Mouse (Mus musculus) lung, postnatal 0 days (tissue): ENCODE results near the gene Aurkb. TPM values are rescaled to one million over a fixed set of nuclear protein-coding genes. Genes with fewer than 3 reads are reported as not detected.

Source experiments
- ATAC-seq: fragments of 200-750 bp; cut with Nextera tagmentation; 2 replicates; pipeline ENCODE4 v1.8.0; 2017; ENCODE audit warnings: moderate library complexity
- DNase-seq: peaks from one replicate; pipeline ENCODE4 v3.0.0-alpha.2; 2016; ENCODE audit warnings: low spot score
- H3K27ac ChIP-seq: fragments of 300-500 bp; sonication (generic); 2 replicates; pipeline ENCODE4 v1.5.1; 2014; ENCODE audit warnings: antibody characterized with exemption, mild to moderate bottlenecking, low read length, mixed read lengths
- H3K27me3 ChIP-seq: fragments of 300-500 bp; sonication (generic); replicated peaks from 2 replicates; pipeline ENCODE4 v1.6.1; 2014; ENCODE audit warnings: low read length, mixed read lengths; ENCODE audit not compliant: insufficient read depth
- H3K36me3 ChIP-seq: fragments of 300-500 bp; sonication (generic); 2 replicates; pipeline ENCODE4 v1.6.1; 2014; ENCODE audit warnings: low read length, mixed read lengths; ENCODE audit not compliant: insufficient read depth
- H3K4me1 ChIP-seq: fragments of 300-500 bp; sonication (generic); 2 replicates; pipeline ENCODE4 v1.6.1; 2014; ENCODE audit warnings: antibody characterized with exemption, low read depth, low read length, mixed read lengths; ENCODE audit not compliant: insufficient read depth
- H3K4me2 ChIP-seq: fragments of 300-500 bp; sonication (generic); replicated peaks from 2 replicates; pipeline ENCODE4 v1.6.1; 2014; ENCODE audit warnings: low read depth, mild to moderate bottlenecking, low read length, moderate library complexity, mixed read lengths
- H3K4me3 ChIP-seq: fragments of 300-500 bp; sonication (generic); 2 replicates; pipeline ENCODE4 v1.5.1; 2014; ENCODE audit warnings: low read depth, low read length
- H3K9ac ChIP-seq: fragments of 300-500 bp; sonication (generic); replicated peaks from 2 replicates; pipeline ENCODE4 v1.6.1; 2014; ENCODE audit warnings: low read depth, mild to moderate bottlenecking
- H3K9me3 ChIP-seq: fragments of 300-500 bp; sonication (generic); 2 replicates; pipeline ENCODE4 v1.6.1; 2016; ENCODE audit warnings: low read length, mixed read lengths
- CTCF ChIP-seq: IDR thresholded peaks from 2 replicates; pipeline ENCODE4 v1.5.1; 2016; ENCODE audit warnings: antibody characterized with exemption, mild to moderate bottlenecking
- EP300 ChIP-seq: IDR thresholded peaks from 2 replicates; pipeline ENCODE4 v1.6.1; 2016; ENCODE audit warnings: antibody characterized with exemption, mild to moderate bottlenecking, control low read depth
- WGBS: fragments of 180-500 bp; shearing (Covaris S2); extraction: QIAGEN DNeasy Blood & Tissue Kit; methylation state at CpG from one replicate; pipeline ENCODE4 v1.1.7; 2014; 5-methylcytosine and 5-hydroxymethylcytosine counted together
- polyA plus RNA-seq: library from polyadenylated mRNA; unstranded; fragments of >200 nt; fragmentation: Nextera tagmentation; extraction: Ambion mirVana; gene quantifications from 2 replicates; pipeline ENCODE4 v1.2.1, GENCODE M21; 2015

Gene Aurkb
- polyA plus RNA-seq, 1 experiment from 2014 or later = 6.5 TPM

GRCm38 (mm10) chr11:69100639-69101360 lies 55.4 kb downstream of the Aurkb start:
- peaks cover 16% of the 10 kb centered on the region for H3K4me1 ChIP-seq
- H3K27me3 ChIP-seq = no peaks in the 10 kb centered on the region
- ATAC-seq (no peak), DNase-seq (peak; percentile 26)
- no peaks in the 10 kb centered on the region for H3K9me3 ChIP-seq
- 83% methylated on average over 20 of the region's 20 CpGs for WGBS
- H3K4me3 ChIP-seq = peak overlapping the region; percentile 97
- peak overlapping the region; percentile 76 for H3K4me2 ChIP-seq
- 0 out of 2 replicates have a peak overlapping the region, but pooled peaks have one; percentile 100 for H3K27ac ChIP-seq
- no peak overlapping the region for H3K9ac ChIP-seq
- TF ChIP-seq CTCF (no peak), EP300 (no peak)
- peaks cover 55% of the 10 kb centered on the region for H3K36me3 ChIP-seq

Other genes starting within 250 kb of the Aurkb start
- gene Ndel1, start 173.8 kb upstream of the Aurkb start, polyA plus RNA-seq = 79.1 and 85.4 TPM in 2 replicates
- gene Rnf222, start 157.1 kb upstream of the Aurkb start, polyA plus RNA-seq = 0.16 and 0.19 TPM in 2 replicates
- 741 and 807 TPM in 2 replicates for gene Rpl26, start 144.1 kb upstream of the Aurkb start, polyA plus RNA-seq
- not detected in 2 replicates for gene Odf4, start 118.6 kb upstream of the Aurkb start, polyA plus RNA-seq
- 24.2 and 30.7 TPM in 2 replicates for gene Arhgef15, start 88.2 kb upstream of the Aurkb start, polyA plus RNA-seq
- gene Slc25a35, start 77.5 kb upstream of the Aurkb start, polyA plus RNA-seq = 4.3 and 5.5 TPM in 2 replicates
- 16.0 and 18.3 TPM in 2 replicates for gene Rangrf, start 70.5 kb upstream of the Aurkb start, polyA plus RNA-seq
- gene Pfas, start 37.2 kb upstream of the Aurkb start, polyA plus RNA-seq = 7.0 and 9.0 TPM in 2 replicates
- gene Ctc1, start 29.7 kb upstream of the Aurkb start, polyA plus RNA-seq = 12.2 and 12.3 TPM in 2 replicates
- gene Borcs6, start 14.1 kb downstream of the Aurkb start, polyA plus RNA-seq = 20.1 and 21.9 TPM in 2 replicates
- 62.9 and 70.0 TPM in 2 replicates for gene Tmem107, start 25.2 kb downstream of the Aurkb start, polyA plus RNA-seq
- 45.0 and 50.6 TPM in 2 replicates for gene Vamp2, start 42.8 kb downstream of the Aurkb start, polyA plus RNA-seq
- 16.6 and 30.0 TPM in 2 replicates for gene Per1, start 49.6 kb downstream of the Aurkb start, polyA plus RNA-seq
- 0.38 and 0.49 TPM in 2 replicates for gene Hes7, start 74.8 kb downstream of the Aurkb start, polyA plus RNA-seq
- gene 9130213A22Rik, start 76.9 kb downstream of the Aurkb start, polyA plus RNA-seq = 0.42 and 0.50 TPM in 2 replicates
- gene Aloxe3, start 80.2 kb downstream of the Aurkb start, polyA plus RNA-seq = 0.13 and 0.44 TPM in 2 replicates
- gene Alox12b, start 111.3 kb downstream of the Aurkb start, polyA plus RNA-seq = not detected in 2 replicates
- 0.04 and 0.08 TPM in 2 replicates for gene Alox8, start 152.2 kb downstream of the Aurkb start, polyA plus RNA-seq
- 0.04 TPM in 1 of 2 replicates, not detected in the other for gene Gucy2e, start 191.4 kb downstream of the Aurkb start, polyA plus RNA-seq